Mouse (Mus musculus): ENCODE data around the gene Zfp979.
"Not testable (repeated sequence)": the region's sequence is repeated elsewhere in the genome, so short reads cannot be mapped to it uniquely, and the experiment has no call there.

Gene Zfp979

DNA sequence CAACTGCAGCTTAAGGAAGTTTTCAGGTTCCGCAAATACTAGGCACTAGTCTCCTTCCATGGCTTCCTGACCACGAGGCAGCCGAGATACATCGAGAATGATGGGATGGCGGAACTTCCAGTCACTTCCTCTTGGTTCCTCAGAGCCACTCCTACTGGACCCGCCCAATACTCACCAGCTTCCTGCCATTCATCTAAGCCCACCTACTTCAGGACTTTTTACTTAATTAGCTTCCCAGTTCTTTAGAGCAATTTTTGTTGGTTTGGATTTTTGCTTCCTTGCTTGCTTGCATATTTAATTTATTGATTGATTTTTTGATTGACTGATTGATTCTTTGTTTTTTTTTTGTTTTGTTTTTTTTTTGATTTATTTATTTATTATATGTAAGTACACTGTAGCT, at the start of gene Zfp979:
Zfp979 (minus strand) TSS at position 101 of the 400 bp plus-strand sequence.
- DNase-seq (ENCODE audit: low spot score): not testable (repeated sequence)

DNA sequence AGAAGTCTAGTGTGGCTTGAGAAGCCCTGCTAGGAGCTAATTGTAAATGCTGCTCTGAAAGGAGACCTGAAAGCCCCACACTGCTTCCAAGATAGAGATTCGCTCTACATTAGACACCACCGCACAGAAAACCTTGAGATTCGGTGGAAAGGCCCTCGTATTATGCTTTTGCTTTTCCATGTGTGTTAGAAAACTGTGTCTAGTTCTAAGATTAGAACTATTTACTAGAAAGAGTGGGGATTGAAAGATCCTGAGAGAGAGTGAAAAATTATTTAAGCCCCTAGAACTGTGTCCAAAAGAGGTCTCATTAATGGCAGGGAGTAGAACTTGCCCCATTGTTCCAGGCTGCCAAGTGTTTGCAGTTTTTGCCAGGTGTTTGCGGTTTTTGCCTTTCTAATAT, 12.9 kb upstream of the Zfp979 start:
- DNase-seq (ENCODE audit: low spot score): not testable (repeated sequence)

DNA sequence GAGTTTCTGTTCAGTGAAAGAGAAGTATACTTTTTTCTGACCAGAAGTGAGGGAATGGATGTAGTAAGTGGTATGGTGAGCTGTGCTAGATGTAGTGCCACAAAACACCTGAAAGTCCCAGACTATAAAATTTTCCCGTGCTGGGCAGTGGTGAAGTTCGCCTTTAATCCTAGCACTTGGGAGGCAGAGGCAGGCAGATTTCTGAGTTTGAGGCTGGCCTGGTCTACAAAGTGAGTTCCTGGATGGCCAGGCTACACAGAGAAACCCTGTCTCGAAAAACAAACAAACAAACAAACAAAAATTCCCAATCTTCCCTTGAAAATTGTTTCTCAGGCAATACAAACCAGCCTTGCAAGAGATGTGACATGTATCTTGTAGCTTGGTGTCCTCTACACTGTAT, 5.1 kb upstream of the Zfp979 start:
- not testable (repeated sequence) for DNase-seq (ENCODE audit: low spot score)

DNA sequence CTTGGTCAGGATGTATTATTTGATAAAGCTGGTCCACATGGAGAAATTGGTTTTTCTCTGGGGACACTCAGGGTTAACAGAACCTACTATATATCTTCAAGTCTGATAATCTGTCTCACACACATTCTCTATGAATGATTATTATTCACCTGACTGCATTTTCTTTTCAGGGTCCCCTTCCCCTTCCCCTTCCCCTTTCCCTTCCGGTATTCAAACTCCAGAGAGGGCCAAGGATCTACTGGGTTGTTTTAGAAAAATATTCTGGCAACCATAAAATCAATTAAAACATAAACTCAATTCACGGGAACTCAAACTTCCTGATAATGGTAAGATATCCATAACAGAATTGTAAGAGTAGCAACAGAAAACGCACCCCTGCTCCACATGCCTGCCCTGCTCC, 381 bp downstream of the Zfp979 start:
- not testable (repeated sequence) for DNase-seq (ENCODE audit: low spot score)

GRCm38 (mm10) chr4:147633818-147634262, 8.5 kb downstream of the Zfp979 start:
- not testable (repeated sequence) for DNase-seq (ENCODE audit: low spot score)

DNA sequence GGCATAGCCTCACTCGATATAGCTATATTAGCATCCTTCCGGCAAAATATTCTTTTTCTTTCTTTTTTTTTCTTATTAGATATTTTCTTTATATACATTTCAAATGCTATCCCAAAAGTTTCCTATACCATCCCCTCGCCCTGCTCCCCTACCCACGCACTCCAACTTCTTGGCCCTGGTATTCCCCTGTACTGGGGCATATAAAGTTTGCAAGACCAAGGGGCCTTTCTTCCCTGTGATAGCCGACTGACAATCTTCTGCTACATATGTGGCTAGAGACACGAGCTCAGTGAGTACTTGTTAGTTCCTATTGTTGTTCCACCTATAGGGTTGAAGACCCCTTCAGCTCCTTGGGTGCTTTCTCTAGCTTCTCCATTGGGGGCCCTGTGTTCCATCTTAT, 35.8 kb downstream of the Zfp979 start:
- not testable (repeated sequence) for DNase-seq (ENCODE audit: low spot score)

DNA sequence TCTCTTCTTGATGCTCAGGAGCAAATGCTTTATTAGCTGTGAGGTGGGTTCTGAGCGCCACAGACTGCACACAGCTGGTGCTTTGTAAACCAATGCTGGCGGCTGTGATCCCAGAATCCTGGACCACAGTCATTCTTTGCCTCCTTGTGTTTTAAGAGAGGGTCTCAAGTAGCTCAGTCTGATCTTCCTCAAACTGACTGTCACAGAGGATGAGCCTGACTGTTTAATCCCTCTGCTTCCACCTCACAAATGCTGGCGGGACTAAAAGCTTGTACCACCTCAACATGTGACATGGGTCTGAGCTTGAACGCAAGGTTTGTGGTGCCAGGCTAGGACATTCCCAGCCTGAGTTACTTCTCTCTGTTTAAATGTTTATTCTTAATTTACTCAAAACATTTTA, 36.8 kb downstream of the Zfp979 start:
- DNase-seq (ENCODE audit: low spot score): no peak

GRCm38 (mm10) chr4:147603806-147604205, 38.5 kb downstream of the Zfp979 start:
- DNase-seq (ENCODE audit: low spot score): no peak

GRCm38 (mm10) chr4:147601881-147602280, 40.4 kb downstream of the Zfp979 start:
- no peak for DNase-seq (ENCODE audit: low spot score)

GRCm38 (mm10) chr4:147598831-147599230, 43.5 kb downstream of the Zfp979 start:
- DNase-seq (ENCODE audit: low spot score): no peak

- DNase-seq (ENCODE audit: low spot score): no peak
These were observed 44.6 kb downstream of the Zfp979 start for GRCm38 (mm10) chr4:147597685-147598084.

DNA sequence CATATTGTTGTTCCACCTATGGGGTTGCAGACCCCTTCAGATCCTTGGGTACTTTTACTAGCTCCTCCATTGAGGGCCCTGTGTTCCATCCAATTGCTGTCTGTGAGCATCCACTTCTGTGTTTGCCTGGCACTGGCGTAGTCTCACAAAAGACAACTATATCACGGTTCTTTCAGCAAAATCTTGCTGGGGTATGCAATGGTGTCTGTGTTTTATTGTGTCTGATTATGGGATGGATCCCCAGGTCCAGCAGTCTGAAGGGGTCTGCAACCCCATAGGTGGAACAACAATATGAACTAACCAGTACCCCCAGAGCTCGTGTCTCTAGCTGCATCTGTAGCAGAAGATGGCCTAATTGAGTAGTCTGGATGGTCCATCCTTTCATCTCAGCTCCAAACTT, 47.7 kb downstream of the Zfp979 start:
- not testable (repeated sequence) for DNase-seq (ENCODE audit: low spot score)

DNA sequence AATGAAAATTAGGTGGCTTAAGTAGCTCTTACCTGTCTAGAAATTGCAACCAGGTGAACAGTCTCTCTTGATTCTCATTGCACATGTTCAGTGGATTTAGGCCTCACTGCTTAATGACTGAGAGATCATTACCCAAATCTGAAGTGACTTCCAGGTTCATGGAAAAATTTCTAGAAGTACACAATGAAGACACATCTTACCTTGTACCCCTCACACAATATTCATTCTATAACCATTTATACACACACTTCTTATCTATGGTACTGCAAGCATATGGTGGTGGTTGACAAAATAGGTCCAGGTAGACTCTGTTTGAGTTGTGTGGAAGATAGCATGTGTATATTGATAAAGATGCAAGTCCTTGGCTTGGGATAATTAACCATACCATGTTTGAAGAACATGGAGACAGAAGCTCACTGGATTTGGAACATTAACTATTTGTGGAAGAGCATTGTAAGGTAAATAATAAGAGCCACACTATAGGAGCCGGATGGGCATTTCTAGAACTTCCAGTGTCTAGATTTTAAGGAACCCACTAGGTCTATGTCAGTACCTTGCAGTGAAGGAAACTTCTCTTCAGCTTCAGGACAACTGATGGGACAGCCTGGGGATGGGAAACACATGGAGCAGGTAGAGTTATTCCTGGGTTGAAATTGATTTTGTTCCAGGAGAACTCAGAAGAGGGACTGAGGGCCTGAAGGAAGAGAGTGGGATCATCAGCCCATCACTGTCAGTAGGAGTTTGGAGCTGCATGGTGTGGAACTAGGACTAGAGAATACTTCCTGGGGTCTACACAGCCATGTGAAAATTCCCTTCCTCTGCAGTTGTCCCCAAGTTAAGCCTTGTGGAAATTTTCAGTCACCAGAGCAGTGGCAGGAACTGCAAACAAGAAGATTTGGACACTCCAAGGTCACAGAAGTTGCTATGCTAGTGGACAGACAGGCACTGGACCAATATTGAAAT, 55.5 kb downstream of the Zfp979 start:
- DNase-seq (ENCODE audit: low spot score): no peak

DNA sequence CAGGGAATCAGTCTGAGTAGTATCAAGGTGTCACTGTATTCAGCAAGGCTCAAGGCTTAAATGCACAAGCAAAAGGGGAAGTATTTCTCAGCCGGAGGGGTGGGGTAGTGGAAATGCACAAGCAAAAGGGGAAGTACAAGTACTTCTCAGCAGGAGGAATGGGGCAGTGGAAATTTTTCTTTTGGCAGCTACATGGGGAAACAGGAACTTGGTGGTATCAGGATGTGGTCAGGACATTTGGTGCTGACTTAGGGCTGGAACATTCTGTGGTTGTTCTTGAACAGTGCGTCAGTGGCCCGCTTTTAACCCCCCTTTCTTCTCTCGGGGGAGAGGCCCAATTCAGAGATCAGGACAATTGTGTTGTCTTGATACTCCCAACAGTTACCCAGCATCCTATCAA, 62.9 kb downstream of the Zfp979 start:
- DNase-seq (ENCODE audit: low spot score): not testable (repeated sequence)

DNA sequence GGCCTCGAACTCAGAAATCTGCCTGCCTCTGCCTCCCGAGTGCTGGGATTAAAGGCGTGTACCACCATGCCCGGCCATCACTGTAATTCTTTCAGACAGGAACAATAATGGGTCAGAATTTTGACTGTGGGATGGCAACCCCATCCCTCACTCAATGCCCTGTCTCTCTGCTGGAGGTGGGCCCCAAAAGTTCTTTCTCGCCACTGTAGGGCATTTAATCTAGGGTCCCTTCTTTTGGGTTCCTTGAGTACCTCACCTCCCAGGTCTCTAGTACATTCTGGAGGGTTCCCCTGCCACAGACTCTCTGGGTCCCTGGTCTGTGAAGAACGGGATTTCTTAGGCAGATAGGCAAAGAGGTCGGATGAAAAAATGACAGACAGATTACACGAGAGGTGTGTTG, 71.2 kb downstream of the Zfp979 start:
- not testable (repeated sequence) for DNase-seq (ENCODE audit: low spot score)

DNA sequence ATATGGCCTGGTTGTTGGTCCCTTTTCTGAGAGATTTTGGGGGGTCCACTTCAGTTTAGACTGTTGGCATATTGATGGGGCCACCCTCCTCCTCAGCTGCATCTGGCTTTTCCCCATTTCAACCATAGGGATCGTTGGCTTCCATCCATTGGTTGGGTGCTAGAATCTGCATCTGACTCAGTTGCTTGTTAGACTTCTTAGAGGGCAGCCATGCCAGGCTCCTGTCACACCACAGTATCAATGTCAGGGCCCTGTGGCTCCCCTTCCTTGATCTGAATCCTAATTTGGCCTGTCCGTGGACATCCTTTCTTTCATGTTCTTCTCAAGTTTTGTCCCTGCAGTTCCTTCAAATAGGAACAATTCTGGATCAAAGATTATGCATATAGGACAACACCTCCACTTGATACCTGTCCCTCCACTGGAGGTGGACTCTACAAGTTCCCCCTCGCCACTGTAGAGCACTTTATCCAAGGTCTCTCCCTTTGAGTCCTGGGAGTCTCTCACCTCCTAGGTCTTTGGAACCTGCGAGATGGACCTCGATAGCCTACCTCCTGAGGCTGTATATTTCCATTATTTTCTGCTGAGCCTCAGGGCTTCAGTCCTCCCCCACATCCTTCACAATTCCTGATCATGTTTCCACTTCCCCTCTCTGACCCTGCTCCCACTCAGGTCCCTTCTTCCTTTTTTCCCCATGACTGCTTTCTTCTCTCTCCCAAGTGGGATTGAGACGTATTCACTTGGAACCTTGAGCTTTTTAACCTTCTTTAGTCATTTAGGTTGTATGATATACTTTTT, 76.7 kb downstream of the Zfp979 start:
- no peak for DNase-seq (ENCODE audit: low spot score)

Data from lung, postnatal 25 days (tissue).